Mouse (Mus musculus) small intestine, adult 2 months (tissue): ENCODE measurements around the gene Ackr2. TPM values are rescaled to one million over a fixed set of nuclear protein-coding genes. Genes with fewer than 3 reads are reported as not detected.
A peak's percentile ranks its signal among the peaks of the same experiment; 100 is the strongest.

Experiments used
- H3K27ac ChIP-seq: fragments of 200-500 bp; 2 replicates; pipeline ENCODE4 v1.5.1; 2012; ENCODE audit warnings: low read depth, low read length, control low read depth, inconsistent platforms; ENCODE audit not compliant: insufficient read depth
- H3K27me3 ChIP-seq: fragments of 200-500 bp; 2 replicates; pipeline ENCODE4 v1.6.1; 2012; ENCODE audit warnings: mild to moderate bottlenecking, moderate library complexity, low read length, inconsistent platforms; ENCODE audit not compliant: control insufficient read depth, insufficient read depth
- H3K36me3 ChIP-seq: fragments of 200-500 bp; 2 replicates; pipeline ENCODE4 v1.6.1; 2012; ENCODE audit warnings: mild to moderate bottlenecking, low read length, control low read depth, inconsistent platforms; ENCODE audit not compliant: control insufficient read depth, insufficient read depth
- H3K4me1 ChIP-seq: fragments of 200-500 bp; 2 replicates; pipeline ENCODE4 v1.6.1; 2012; ENCODE audit warnings: low read length, inconsistent platforms, mixed read lengths; ENCODE audit not compliant: control insufficient read depth, insufficient read depth, insufficient read length
- H3K4me3 ChIP-seq: fragments of 200-500 bp; 2 replicates; pipeline ENCODE4 v1.5.1; 2012; ENCODE audit warnings: low read depth, mild to moderate bottlenecking, control low read depth, inconsistent platforms, low read length, moderate library complexity
- CTCF ChIP-seq: fragments of 200-500 bp; IDR thresholded peaks from 2 replicates; pipeline ENCODE4 v1.5.1; 2012; ENCODE audit warnings: low read depth, mild to moderate bottlenecking, control low read depth, inconsistent platforms, low read length, moderate library complexity, mixed read lengths; ENCODE audit not compliant: insufficient replicate concordance, insufficient read length; ENCODE audit errors: extremely low read depth
- POLR2A ChIP-seq: fragments of 200-500 bp; IDR thresholded peaks from 2 replicates; pipeline ENCODE4 v1.6.1; 2012; ENCODE audit warnings: low read depth, mild to moderate bottlenecking, control low read depth, inconsistent platforms, low read length, moderate library complexity
- WGBS: fragments of 180-500 bp; shearing (Covaris S2); methylation state at CpG from one replicate; pipeline ENCODE4 v1.1.7; 2018; 5-methylcytosine and 5-hydroxymethylcytosine counted together
- polyA plus RNA-seq: library from polyadenylated mRNA; depleted of rRNA; stranded (reverse); fragments of >200 nt; gene quantifications from 2 replicates; pipeline ENCODE4 v1.2.3, GENCODE M21; 2012; rRNA removed

Gene Ackr2
- polyA plus RNA-seq = 0.42 and 1.4 TPM in 2 replicates

GRCm38 (mm10) chr9:121898245-121898644, at the start of gene Ackr2:
Gene Ackr2, plus strand, starts transcription at chr9:121898355.
- Histone ChIP-seq H3K27ac (peak within 1 kb of the TSS; percentile 40), H3K27me3 (no peaks in the 10 kb centered on the region), H3K4me1 (no peaks in the 10 kb centered on the region), H3K4me3 (no peak within 1 kb of the TSS), H3K36me3 (no peaks in the 10 kb centered on the region)
- TF ChIP-seq POLR2A (no peak), CTCF (no peak)
- 73% methylated on average over 9 of the region's 9 CpGs for WGBS

DNA sequence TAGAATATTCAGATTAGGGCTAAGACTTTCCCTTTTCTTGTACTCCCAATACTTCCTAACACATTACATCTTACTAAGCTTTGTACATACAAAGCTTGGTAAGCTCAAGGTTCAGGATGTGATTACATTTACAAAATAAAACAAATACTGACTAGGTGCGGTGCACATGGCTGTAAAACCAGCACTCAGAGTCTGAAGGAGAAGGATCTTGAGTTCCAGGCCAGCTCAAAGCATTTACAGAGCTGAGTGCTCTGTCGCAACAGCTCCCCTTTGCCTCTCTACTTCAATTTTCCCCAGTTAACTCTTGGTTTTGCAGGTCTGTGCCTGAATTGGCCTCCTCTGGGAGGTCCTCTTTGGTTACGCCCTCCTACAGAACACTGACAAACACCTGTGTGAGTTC, 43.9 kb upstream of the Ackr2 start:
- Histone ChIP-seq H3K27ac (no peak overlapping the region), H3K36me3 (peaks cover 12% of the 10 kb centered on the region), H3K4me1 (0 out of 2 replicates have a peak, but pooled peaks cover 3% of the 10 kb centered on the region), H3K4me3 (no peak overlapping the region), H3K27me3 (no peaks in the 10 kb centered on the region)
- TF ChIP-seq POLR2A = no peak
- TF ChIP-seq CTCF = no peak
- WGBS = 69% methylated on average over 3 of the region's 3 CpGs

GRCm38 (mm10) chr9:121856649-121857416, 41.3 kb upstream of the Ackr2 start:
- 1% methylated on average over 39 of the region's 39 CpGs for WGBS
- H3K27me3 ChIP-seq = no peaks in the 10 kb centered on the region
- 0 out of 2 replicates have a peak, but pooled peaks cover 3% of the 10 kb centered on the region for H3K4me1 ChIP-seq
- H3K27ac ChIP-seq = peak overlapping the region; percentile 88
- H3K36me3 ChIP-seq = peaks cover under 1% of the 10 kb centered on the region
- peak overlapping the region; percentile 68 for H3K4me3 ChIP-seq
- TF ChIP-seq CTCF (no peak), POLR2A (no peak)

GRCm38 (mm10) chr9:121857474-121858152, 40.5 kb upstream of the Ackr2 start:
- Histone ChIP-seq H3K27me3 (no peaks in the 10 kb centered on the region), H3K4me3 (peak overlapping the region; percentile 68), H3K27ac (peak overlapping the region; percentile 90), H3K4me1 (0 out of 2 replicates have a peak, but pooled peaks cover 3% of the 10 kb centered on the region), H3K36me3 (no peaks in the 10 kb centered on the region; the same call in 1 of the 2 replicates)
- WGBS = under 1% methylated on average over 70 of the region's 70 CpGs
- TF ChIP-seq POLR2A (peak; percentile 93), CTCF (peak; percentile 23; the same call in 1 of the 2 replicates)

GRCm38 (mm10) chr9:121858153-121858488, 40.0 kb upstream of the Ackr2 start, which contains the start of gene Higd1a:
Gene Higd1a, minus strand, starts transcription at chr9:121858362.
- Histone ChIP-seq H3K27ac (peak within 1 kb of the TSS; percentile 90), H3K27me3 (no peaks in the 10 kb centered on the region), H3K36me3 (no peaks in the 10 kb centered on the region), H3K4me1 (0 out of 2 replicates have a peak, but pooled peaks cover 3% of the 10 kb centered on the region), H3K4me3 (peak within 1 kb of the TSS; percentile 68)
- WGBS = 2% methylated on average over 6 of the region's 6 CpGs
- no peak for TF ChIP-seq CTCF
- TF ChIP-seq POLR2A = no peak

GRCm38 (mm10) chr9:121859345-121859744, 38.8 kb upstream of the Ackr2 start:
- H3K27ac ChIP-seq = no peak overlapping the region
- H3K27me3 ChIP-seq = no peaks in the 10 kb centered on the region
- H3K36me3 ChIP-seq = no peaks in the 10 kb centered on the region
- H3K4me1 ChIP-seq = 0 out of 2 replicates have a peak, but pooled peaks cover 2% of the 10 kb centered on the region
- no peak overlapping the region for H3K4me3 ChIP-seq
- no peak for TF ChIP-seq CTCF
- 98% methylated on average over 2 of the region's 2 CpGs for WGBS

- H3K36me3 ChIP-seq = no peaks in the 10 kb centered on the region
- no peaks in the 10 kb centered on the region for H3K27me3 ChIP-seq
- 86% methylated on average over 2 of the region's 2 CpGs for WGBS
Observed at GRCm38 (mm10) chr9:121860921-121861320, 37.2 kb upstream of the Ackr2 start.

More at GRCm38 (mm10) chr9:121860921-121861320, 37.2 kb upstream of the Ackr2 start:
- H3K4me1 ChIP-seq = no peaks in the 10 kb centered on the region
- no peak for TF ChIP-seq CTCF
- TF ChIP-seq POLR2A = no peak
- H3K4me3 ChIP-seq = no peak overlapping the region
- no peak overlapping the region for H3K27ac ChIP-seq
